In genomic region chr5:23679006-23679405, GRCm38 (mm10) we compare ENCODE assay signal across 35 mouse cellular contexts.
"Had no signal": no experiment of that assay in that cellular context is flagged by ENCODE, and none has a peak within 500 bp of the region (broad histone marks: within the 10 kb centered on the region; RNA-seq: fewer than 3 reads in every experiment).

No protein-coding gene starts in this region.

- H3K27me3 ChIP-seq: heart, embryonic 12.5 days; heart, embryonic 13.5 days; heart, embryonic 15.5 days; hindbrain, embryonic 12.5 days; hindbrain, embryonic 13.5 days; hindbrain, embryonic 15.5 days; kidney, embryonic 15.5 days had no signal

- H3K4me1 ChIP-seq: heart, embryonic 10.5 days; heart, embryonic 12.5 days had no signal

- H3K9me3 ChIP-seq: heart, embryonic 10.5 days; heart, embryonic 12.5 days; heart, embryonic 13.5 days; heart, embryonic 15.5 days; hindbrain, embryonic 10.5 days; hindbrain, embryonic 12.5 days; hindbrain, embryonic 13.5 days; hindbrain, embryonic 15.5 days; kidney, embryonic 15.5 days had no signal

- H3K27ac ChIP-seq: heart, embryonic 10.5 days; heart, embryonic 13.5 days; heart, embryonic 15.5 days; hindbrain, embryonic 10.5 days; hindbrain, embryonic 12.5 days; hindbrain, embryonic 13.5 days; hindbrain, embryonic 14.5 days; hindbrain, embryonic 15.5 days; hindbrain, postnatal 0 days; kidney, embryonic 15.5 days; kidney, postnatal 0 days; layer of hippocampus, adult 2 months; left cerebral cortex, adult 2 months had no signal

- ATAC-seq: hindbrain, embryonic 16.5 days; hindbrain, postnatal 0 days; inflammation-experienced regulatory T-cells, adult 6 months; intestine, embryonic 16.5 days; intestine, postnatal 0 days had no signal

- H3K4me2 ChIP-seq: heart, embryonic 11.5 days; heart, embryonic 12.5 days; heart, embryonic 13.5 days; heart, embryonic 15.5 days; hindbrain, embryonic 12.5 days; hindbrain, embryonic 13.5 days; hindbrain, embryonic 14.5 days; hindbrain, embryonic 15.5 days; kidney, embryonic 15.5 days had no signal

- DNase-seq: heart, postnatal 10 days; heart, postnatal 14 days; heart, postnatal 36 days; heart, postnatal 4 days; kidney, adult 11 months; kidney, adult 18-20 months; kidney, adult 2 months; kidney, adult 8-10 months; kidney, adult 9 months; kidney, postnatal 10 days; kidney, postnatal 14 days; kidney, postnatal 25 days; kidney, postnatal 36 days; kidney, postnatal 4 days; layer of hippocampus, adult 9-11 months; layer of hippocampus, postnatal 36 days had no signal

- H3K9ac ChIP-seq: heart, embryonic 12.5 days; heart, embryonic 13.5 days; heart, embryonic 15.5 days; hindbrain, embryonic 12.5 days; hindbrain, embryonic 13.5 days; hindbrain, embryonic 14.5 days; hindbrain, embryonic 15.5 days; kidney, embryonic 15.5 days had no signal

- H3K4me3 ChIP-seq: heart, embryonic 10.5 days; heart, embryonic 12.5 days; heart, embryonic 13.5 days; heart, embryonic 15.5 days; hindbrain, embryonic 10.5 days; hindbrain, embryonic 12.5 days; hindbrain, embryonic 13.5 days; hindbrain, embryonic 15.5 days; kidney, embryonic 15.5 days; layer of hippocampus, adult 2 months; left cerebral cortex, adult 2 months had no signal

- H3K36me3 ChIP-seq: heart, embryonic 10.5 days; heart, embryonic 12.5 days; heart, embryonic 13.5 days; heart, embryonic 15.5 days; hindbrain, embryonic 10.5 days; hindbrain, embryonic 12.5 days; hindbrain, embryonic 13.5 days; hindbrain, embryonic 15.5 days; kidney, embryonic 15.5 days had no signal
